Mouse (Mus musculus): ENCODE measurements around the gene Fyb.

The Fyb gene

DNA sequence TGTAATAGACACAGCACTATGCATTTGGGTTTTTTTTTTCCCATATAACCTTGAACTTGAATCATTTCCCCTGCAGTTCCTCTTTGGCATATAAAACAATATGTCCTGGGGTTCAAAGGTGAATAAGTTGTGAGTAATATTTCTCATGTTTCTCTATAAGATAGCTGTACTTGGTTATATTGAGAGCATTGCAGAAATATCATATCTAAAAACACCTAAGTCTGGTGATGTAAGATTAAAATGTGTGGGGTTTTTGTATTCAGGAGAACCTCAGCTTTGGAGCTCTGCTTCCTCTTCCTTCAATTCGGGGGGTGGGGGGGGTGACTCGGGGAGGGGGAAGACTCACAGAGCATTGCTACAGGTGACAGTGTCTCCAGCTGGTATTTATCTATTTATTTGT lies 40.0 kb downstream of the Fyb start:
- no peak for DNase-seq

DNA sequence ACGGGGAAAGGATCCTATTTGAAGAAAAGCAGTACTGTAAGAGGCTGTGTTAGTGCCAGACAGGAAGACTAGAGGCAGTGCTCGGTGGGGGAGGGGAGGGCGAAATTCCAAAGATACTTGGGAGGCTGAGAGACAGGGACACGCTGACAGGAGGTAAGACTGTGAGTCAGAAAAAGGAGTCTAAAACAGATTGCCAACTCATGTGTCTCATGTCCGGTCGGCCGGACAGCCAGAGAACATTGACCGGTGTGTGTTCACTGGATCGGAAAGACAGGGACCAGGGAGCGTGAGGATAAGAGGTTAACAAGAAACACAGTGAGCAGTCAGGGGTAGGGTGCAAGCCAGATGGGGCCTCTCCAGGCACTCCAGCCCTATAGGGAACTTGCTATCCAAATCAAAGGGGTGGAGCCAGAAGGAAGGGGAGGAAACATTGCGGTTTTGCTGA lies 42.3 kb downstream of the Fyb start:
- DNase-seq = peak in 1 of 2 experiments; percentile 11

DNA sequence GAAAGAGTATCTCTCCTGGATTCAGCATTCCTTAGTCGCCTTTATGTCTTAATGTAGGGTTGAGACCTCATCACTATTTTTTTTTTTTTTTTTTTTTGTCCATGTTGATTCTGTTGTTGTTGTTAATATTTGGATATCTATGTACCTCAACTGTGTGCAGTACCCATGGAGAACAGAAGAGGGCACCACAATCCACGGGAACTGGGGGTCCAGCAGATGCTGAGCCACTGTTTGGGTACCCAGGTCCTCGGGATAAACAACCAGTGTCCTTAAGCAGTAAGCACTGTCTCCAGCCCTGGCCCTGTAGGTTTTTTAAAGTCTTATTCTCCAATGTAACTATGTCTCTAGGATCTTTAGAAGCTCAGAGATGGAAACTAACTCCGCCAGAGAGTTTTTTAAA lies 43.2 kb downstream of the Fyb start:
- DNase-seq = peak in 1 of 2 experiments; percentile 25

DNA sequence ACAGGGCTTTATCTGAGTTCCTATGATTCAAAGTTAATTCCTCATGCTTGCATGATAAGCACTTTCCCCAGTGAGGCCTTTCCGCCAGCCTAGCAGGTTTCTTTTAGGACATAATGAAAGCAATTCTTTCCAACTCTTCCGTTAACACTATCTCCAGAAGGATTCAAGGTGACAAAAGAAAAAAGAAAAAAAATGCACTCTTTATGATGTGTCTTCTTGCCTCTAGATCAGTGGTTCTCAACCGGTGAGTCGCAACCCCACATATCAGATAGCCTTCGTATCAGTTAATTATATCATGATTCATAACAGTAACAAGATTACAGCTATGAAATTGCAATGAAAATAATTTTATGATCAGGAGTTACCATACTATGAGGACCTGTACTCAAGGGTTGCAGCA lies 45.3 kb downstream of the Fyb start:
- no peak for DNase-seq

DNA sequence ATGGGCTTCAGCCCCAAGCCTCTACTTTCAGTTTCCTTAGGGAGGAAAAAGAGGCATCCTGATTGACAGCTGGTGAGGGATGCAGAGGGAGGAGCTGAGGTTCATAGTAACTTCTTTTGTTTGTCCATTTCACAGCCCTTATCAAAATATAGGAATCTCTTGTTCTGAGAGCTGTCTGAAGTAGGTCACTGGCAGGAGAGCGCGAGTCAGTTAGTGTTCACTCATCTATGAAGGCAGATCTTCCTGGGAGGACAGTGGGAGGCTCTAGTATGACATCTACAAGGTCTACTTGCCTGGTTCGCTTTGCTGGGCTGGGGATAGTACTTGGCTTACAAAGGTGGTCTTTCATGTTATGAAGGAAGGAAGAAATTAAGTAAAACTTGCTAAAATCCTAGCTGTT lies 46.0 kb downstream of the Fyb start:
- DNase-seq = no peak

DNA sequence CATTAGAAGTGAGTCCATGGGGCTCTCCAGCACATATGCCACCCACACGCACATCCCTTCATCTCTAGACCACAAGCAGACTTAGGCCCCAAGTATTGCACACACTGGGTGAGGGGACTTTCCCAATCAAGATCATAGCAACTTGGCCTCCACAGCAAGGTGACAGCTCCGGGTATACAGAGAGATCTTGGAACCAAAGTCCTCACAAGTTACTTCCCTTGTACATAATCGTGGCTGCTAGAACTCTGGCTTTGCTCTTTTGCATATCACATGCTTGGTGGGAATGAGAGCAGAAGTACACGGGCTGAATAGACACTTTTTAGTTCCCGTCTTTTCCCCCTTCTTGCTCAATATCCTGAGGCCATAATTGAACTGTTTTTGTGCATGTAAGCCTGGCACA lies 46.4 kb downstream of the Fyb start:
- no peak for DNase-seq

DNA sequence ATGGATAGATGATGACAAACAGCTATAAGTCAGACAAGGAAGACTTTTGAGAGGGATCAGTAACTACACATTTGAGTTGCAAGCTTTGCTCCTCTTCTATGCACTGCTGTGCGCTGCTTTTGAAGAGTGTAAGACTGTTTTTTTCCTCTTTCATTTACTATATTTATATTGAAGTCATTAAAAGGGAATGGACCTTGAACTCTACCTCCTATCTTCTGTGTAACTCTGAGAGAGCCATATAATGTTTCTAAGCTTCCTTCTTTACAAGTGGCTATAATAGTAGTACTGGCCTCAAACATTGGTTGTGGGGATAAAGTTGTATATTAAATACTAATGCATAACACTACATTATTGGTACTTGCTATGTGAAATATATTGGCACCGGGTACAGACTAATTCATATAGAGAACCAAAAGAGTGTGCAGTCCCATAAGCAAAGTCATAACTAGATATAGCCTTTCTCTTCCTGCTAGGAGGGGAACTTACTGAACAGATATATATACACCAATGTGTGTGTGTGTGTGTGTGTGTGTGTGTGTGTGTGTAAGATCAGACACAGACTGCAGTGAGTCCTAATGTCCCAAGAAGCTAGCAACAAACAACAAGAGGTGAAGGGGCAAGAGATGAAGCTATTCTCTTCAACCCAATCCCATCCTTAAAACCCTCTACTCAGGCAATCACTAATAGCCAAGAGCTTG lies 47.7 kb downstream of the Fyb start:
- no peak for DNase-seq

DNA sequence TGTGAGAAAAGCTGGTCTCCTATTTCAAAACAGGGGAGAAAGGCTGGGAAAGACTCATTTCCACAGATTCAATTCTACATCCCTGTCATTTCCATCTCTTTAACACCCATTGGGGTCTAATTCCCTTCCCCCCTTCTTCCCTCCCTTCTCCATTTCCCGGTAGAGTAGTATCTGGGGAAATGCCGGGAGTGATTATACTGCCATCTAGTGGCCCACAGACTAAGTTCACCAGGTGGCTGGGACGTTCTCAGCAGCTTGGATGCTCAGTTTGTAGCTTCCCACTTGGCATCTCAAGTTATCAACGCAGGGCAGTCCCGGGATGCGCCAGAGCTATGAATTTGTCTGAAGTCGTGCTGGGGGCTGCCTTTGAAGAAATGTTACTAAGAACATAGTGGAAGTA lies 48.2 kb downstream of the Fyb start:
- DNase-seq = peak; percentile 47 to 53

DNA sequence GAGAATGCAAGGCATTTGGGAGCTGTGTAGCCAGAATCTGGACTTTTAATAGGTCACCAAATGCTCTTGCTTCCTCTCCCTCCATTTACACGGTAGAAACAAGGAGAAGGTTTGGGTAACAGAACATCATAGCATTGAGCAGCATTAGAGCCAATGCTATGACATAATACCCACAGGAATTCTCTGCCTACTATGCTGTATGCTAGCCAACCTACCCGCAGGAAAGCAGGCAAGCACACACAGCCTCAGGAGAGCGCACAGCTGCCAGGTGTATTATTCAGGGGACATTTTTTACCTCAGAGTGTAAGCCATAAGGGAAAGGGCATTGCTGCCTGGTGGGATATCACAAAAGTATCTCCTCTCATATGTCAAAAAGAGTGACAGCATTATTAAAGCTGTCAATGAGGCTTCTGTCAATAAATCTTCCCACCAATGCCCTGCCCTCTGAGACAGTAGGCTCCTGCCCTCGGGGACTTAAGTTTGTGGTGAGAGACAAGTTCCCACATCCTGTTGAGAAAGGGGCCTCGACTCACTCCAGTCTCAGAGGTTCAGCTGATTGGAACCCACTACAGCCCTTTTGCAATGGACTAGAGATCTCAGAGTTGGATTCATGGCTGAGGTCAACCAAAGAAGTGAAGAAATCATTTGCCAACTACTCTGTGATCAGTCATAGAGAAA lies 51.8 kb downstream of the Fyb start:
- peak; percentile 56 to 67 for DNase-seq

DNA sequence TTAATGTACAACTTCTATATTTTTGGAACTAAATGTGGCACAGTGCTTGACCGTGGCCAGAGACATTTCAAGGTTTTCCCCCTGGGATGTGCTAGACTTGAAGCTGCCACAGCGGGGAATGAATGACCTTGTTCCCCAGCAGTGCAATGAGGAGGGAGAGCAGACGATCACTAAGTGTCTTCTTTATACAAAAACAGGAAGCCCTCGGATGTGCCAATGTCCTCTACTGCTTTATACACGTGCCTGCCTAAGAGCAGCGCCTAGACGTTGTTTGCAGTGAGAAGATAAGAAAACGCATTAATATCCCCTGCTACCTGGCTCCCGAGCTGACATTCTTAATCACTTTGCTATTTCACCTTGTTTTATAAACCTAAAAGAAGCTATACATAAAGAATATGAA lies 55.3 kb downstream of the Fyb start:
- DNase-seq = peak in 1 of 2 experiments; percentile 39

DNA sequence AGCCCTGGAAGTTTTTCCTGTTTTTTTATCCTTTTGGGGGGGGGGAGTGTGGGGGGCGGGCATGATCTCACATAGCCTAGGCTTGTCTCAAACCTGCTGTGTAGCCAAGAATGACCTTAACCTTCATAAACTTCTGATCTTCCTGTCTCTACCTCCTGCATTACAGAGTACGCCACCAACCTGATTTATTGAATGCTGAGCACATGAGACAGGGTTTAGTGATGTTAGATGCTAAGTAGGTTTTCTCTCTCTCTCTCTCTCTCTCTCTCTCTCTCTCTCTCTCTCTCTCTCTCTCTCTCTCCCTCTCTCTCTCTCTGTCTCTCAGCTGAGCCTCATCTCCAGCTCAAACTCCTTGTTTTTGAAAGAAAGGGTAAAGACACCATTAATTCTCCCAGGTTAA lies 56.0 kb downstream of the Fyb start:
- DNase-seq = no peak

DNA sequence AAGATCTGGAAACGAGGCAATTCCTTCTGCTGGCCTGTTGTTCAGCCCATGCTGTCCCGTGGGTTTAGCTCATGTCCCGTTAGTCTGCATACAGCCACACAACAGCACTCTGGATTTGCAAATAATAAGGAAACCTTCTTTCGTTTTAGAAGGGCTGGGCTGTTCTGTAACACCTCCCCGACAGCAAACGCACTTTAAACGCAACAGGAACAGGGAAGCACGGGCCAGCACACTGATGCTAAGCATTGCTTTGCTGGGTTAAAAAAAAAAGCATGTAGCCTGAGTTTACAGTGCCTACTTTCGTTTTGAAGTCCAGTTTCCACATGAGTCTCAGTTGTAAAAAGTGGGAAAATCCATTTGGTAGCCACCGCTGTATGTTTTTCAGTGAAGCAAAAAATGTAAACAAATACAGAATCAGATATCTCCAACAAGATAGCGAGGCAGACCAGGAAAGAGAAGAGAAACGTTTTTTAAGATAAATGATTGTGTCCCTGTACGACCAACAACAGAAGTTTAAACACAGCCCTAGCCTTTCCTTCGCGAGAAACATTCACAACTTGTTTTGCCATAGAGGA lies 56.6 kb downstream of the Fyb start:
- peak in 1 of 2 experiments; percentile 22 for DNase-seq

DNA sequence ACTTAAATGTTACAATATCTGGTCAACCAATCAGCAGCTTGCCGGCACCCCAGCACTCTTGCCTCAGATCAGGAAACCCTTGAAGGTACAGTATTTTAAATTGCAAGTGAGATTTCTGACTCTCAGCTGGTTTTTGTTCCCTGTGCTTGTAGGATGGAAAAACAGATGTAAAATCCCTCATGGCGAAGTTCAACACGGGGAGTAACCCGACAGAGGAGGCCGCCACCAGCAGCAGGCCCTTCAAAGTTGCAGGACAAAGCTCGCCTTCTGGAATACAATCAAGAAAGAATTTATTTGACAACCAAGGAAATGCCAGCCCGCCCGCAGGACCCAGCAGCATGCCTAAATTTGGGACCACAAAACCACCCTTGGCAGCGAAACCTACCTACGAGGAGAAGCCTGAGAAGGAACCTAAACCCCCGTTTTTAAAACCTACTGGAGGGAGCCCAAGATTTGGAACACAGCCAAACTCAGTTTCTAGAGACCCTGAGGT lies 57.2 kb downstream of the Fyb start:
- peak; percentile 63 to 73 for DNase-seq

DNA sequence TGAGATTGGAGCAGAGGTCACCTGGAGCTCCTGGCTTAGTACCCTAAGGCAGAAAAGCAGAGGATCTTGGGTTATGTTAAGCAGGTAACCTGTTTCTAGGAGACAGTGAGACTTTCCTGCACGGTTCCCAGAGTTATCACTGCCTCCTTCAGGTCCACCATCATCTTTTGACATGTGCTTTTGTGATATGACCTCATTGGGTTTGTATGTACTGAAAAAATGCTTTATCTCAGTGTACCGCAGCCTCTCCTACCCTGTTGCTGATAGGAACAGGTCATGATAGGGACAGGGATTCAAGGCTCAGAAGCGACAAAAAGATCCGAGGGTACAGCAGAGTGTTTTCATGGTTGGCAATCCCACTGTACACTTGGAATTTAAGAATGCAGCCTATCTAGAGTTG lies 62.0 kb downstream of the Fyb start:
- DNase-seq = no peak

DNA sequence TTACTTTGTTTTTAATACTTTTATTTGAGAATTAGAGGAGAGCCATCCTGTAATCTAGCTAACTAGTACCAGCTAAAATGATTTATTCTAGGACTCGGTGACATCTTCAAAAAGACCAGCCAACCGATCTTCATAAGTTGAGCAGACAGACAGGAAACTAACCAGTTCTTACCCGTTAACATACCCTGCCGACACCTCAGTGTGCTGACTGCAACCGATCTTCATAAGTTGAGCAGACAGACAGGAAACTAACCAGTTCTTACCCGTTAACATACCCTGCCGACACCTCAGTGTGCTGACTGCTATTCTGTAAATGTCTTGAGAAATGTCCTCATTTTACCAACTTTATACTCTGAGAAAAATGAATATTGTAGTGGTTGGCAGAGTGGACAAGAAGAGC lies 63.7 kb downstream of the Fyb start:
- peak in 1 of 2 experiments; percentile 49 for DNase-seq

DNA sequence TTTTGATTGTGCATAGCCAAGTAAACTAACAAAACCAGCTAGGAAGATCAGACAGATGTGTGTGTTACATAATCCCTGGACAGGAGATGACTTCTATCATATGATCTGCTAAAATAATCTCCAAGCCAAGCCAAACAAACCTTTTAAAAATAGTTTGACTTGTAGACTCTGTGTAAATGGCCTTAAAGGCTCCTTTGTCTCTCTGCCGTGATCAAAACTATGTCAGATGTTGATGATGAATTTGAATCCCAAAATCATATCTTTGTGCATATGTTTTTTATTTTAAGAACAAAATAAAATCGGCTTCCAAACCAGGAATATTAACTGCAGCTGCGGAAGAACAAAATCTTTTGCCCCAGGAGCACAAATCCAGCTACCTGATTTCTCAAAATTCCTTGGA lies 64.9 kb downstream of the Fyb start:
- no peak for DNase-seq

DNA sequence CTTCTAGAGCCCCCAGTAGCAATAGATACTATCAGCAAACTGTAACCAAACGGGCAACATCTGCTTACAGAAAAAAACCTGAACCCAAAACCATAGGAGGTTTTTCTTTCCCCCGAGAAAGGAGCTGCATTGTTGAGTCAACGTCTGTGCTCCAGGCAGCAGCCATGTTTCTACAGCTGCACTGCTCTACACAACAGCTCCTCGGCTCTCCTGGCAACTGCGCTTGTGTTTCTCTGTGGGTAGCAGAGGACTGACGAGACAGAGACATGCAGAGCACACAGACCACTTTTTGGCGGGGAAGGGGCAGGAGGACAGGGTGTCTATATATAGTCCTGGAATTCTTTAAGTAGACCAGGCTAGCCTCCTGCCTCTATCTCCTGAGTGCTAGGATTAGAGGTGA lies 65.5 kb downstream of the Fyb start:
- DNase-seq = peak; percentile 56 to 76

DNA sequence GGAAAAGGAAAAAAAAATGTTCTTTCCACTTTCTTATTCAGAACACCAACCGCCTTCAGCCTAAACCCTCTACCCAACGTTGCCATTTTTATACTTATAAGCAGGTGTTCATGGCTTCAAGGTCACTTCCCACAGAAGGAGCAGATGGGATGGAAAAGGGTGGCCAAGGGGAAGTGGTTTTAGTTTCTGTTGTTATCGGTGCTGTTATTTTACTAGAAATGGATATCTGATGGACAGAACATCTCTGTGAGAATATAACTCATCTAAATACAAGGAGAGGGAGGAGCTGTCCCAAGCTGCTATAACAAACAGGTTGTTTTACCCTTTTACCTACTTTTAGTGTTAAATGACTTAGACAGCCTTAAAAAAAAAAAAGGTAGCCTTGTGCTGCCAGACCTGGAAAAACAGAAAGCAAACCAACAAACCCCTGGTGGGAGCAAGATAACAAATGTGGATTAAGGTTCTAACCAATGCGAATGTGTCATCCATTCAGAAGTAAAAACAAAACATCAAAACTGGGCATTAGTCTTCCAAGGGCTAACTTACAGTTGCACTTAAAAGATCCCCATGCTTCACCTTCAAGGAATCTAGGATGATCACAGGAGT lies 68.3 kb downstream of the Fyb start:
- DNase-seq = no peak

DNA sequence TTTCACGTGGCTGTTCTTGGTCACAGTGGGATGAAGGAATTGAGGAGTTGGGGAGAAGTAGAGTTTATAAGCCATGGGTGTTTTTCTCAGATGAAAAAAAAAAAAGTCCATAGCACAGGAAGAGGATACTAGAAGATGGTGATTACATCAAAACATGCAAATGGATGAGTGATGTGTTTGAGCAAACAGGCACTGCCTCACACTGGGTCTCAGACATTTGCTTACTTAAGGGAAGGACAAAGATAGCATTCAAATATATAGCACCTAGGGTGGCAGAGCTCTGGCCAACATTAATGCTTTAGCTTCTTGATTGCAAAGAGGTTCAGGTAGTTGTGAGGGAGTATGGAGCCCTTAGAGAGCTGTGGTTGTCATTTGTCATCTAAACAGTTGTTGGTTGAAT lies 68.9 kb downstream of the Fyb start:
- no peak for DNase-seq

DNA sequence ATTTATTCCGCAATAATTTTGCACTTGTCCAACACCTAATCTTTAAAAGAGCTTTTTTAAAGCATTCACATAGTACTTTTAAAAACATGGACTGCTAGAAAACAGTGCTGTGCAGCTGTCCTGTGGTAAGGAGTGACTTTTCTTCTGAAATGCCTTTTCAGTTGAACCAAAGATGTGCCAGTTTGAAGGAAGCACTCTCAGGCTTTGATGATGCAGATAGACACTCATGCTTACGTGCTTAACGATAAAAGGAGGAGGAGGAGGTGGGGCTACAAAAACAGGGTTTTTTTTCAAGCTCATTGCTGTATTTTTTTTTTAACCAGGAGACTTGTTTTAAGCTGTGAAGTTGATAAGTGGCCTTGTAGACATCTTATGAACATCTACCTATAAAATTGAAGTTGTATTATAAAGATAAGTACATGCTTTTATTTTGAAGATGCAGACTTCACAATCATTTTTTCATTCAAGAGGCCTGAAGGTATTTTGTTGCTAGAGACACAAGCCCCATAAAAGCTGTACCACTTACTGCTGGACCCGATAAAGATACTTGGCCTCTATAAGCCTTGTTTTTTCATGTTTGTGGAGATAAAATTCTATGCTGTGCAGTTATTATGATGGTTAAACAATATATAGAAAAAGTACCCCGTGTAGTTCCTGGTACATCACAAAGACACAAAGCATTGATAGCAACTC lies 70.1 kb downstream of the Fyb start:
- DNase-seq = no peak

DNA sequence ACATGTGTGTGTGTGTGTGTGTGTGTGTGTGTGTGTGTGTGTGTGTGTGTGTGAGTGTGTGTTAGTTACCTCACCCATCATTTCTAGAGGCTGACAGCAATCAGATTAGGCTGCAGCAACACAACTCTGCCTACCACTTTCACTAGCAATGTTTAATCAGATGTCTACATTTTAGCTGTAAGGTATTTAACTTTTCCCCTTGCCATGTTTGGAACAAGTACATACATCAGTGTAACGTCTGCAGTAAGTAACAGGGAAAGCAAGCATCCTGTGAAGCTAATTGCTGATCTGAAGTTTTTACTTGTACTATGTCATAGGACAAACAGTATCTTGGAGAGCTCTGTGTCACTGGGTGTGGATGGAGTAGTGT lies 70.6 kb downstream of the Fyb start:
- no peak for DNase-seq

DNA sequence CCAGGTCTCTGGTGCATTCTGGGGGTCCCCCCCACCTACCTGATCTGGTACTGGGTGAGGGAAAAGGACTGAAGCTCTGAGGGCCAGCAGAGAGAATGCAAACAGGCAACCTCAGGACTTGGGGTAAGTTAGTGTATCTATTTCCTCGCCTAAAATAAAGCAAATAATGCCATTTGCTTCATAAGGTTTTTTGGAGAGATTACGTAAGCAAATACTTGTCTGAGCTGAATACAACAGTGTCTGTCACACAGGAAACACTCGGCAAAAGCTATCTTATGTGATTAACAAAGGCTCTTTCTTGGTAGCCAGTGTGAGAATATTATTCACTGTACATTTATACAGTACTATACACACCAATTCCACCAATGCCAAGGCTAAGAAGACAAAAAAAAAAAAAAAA lies 76.0 kb downstream of the Fyb start:
- no peak for DNase-seq

DNA sequence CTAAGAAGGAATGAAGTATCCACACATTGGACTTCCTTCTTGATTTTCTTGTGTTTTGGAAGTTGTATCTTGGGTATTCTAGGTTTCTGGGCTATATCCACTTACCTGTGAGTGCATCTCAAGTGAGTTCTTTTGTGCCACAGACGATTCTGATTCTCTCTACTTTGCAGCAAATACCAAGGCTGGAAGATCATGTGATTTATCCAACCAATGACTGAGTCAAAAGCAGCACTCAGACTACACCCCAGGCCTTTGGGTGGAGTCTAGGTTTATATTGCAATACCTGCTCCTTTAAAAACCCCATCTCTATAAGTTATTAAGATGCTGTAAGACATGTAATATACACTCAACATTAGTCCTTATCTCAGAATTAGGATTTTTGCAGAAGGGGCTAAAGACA lies 77.7 kb downstream of the Fyb start:
- DNase-seq = no peak
